Mouse (Mus musculus): ENCODE results near the gene Gm4353. TPM values are rescaled to one million over a fixed set of nuclear protein-coding genes. Genes with fewer than 3 reads are reported as not detected.
A peak's percentile ranks its signal among the peaks of the same experiment; 100 is the strongest.
"Not testable (repeated sequence)": the region's sequence is repeated elsewhere in the genome, so short reads cannot be mapped to it uniquely, and the experiment has no call there.

Gm4353 gene
- polyA plus RNA-seq (2015; fragmentation: Nextera tagmentation; extraction: Ambion mirVana) = 0.55 and 1.0 TPM in 2 replicates

- not testable (repeated sequence) for H3K9ac ChIP-seq (replicated peaks); H3K9me3 ChIP-seq; H3K36me3 ChIP-seq; ATAC-seq (replicated peaks); H3K4me3 ChIP-seq; H3K27ac ChIP-seq (replicated peaks); H3K4me1 ChIP-seq; H3K4me2 ChIP-seq (replicated peaks); H3K27me3 ChIP-seq
- 95% methylated on average over 11 of the region's 11 CpGs for WGBS
Observed at GRCm38 (mm10) chr7:116084366-116084765, at the start of gene Gm4353. TSS of gene Gm4353 (minus strand) at chr7:116084635.

- H3K4me2 ChIP-seq (replicated peaks) = no peak overlapping the region
- no peaks in the 10 kb centered on the region for H3K9me3 ChIP-seq
- ATAC-seq (replicated peaks) = peak; percentile 66
- peak overlapping the region; percentile 55 for H3K27ac ChIP-seq (replicated peaks)
- no peaks in the 10 kb centered on the region for H3K36me3 ChIP-seq
- no peaks in the 10 kb centered on the region for H3K27me3 ChIP-seq
- 5% methylated on average over 5 of the region's 5 CpGs for WGBS
- H3K4me3 ChIP-seq = no peak overlapping the region
- H3K9ac ChIP-seq (replicated peaks) = no peak overlapping the region
- H3K4me1 ChIP-seq = peaks cover 10% of the 10 kb centered on the region
Observed at GRCm38 (mm10) chr7:116132078-116132477, 47.6 kb upstream of the Gm4353 start.

- Histone ChIP-seq H3K27ac (replicated peaks) (peak overlapping the region; percentile 55), H3K9me3 (no peaks in the 10 kb centered on the region), H3K4me2 (replicated peaks) (no peak overlapping the region), H3K27me3 (no peaks in the 10 kb centered on the region), H3K36me3 (no peaks in the 10 kb centered on the region), H3K4me3 (no peak overlapping the region), H3K9ac (replicated peaks) (no peak overlapping the region), H3K4me1 (peaks cover 10% of the 10 kb centered on the region)
- ATAC-seq (replicated peaks) = no peak; the same call in 1 of the 2 replicates
- WGBS = 15% methylated on average over 4 of the region's 4 CpGs
Observed at GRCm38 (mm10) chr7:116131390-116131789, 47.0 kb upstream of the Gm4353 start.

- WGBS = 94% methylated on average over 10 of the region's 10 CpGs
- H3K36me3 ChIP-seq = no peaks in the 10 kb centered on the region
- no peak overlapping the region for H3K4me2 ChIP-seq (replicated peaks)
- no peaks in the 10 kb centered on the region for H3K27me3 ChIP-seq
- H3K9ac ChIP-seq (replicated peaks) = no peak overlapping the region
- no peak for ATAC-seq (replicated peaks)
- no peak overlapping the region for H3K4me3 ChIP-seq
- no peaks in the 10 kb centered on the region for H3K9me3 ChIP-seq
- H3K27ac ChIP-seq (replicated peaks) = no peak overlapping the region
- peaks cover 14% of the 10 kb centered on the region for H3K4me1 ChIP-seq
Observed at GRCm38 (mm10) chr7:116129374-116129773, 44.9 kb upstream of the Gm4353 start.

- no peak for ATAC-seq (replicated peaks)
- no peak overlapping the region for H3K4me3 ChIP-seq
Observed at GRCm38 (mm10) chr7:116128286-116128685, 43.9 kb upstream of the Gm4353 start.

GRCm38 (mm10) chr7:116127052-116127451 is 42.6 kb upstream of the Gm4353 start:
- no peaks in the 10 kb centered on the region for H3K9me3 ChIP-seq
- no peaks in the 10 kb centered on the region for H3K27me3 ChIP-seq
- H3K36me3 ChIP-seq = no peaks in the 10 kb centered on the region
- no peak overlapping the region for H3K27ac ChIP-seq (replicated peaks)
- no peak overlapping the region for H3K4me3 ChIP-seq
- H3K4me2 ChIP-seq (replicated peaks) = no peak overlapping the region
- ATAC-seq (replicated peaks) = no peak
- 82% methylated on average over 2 of the region's 2 CpGs for WGBS
- H3K4me1 ChIP-seq = peaks cover 32% of the 10 kb centered on the region
- H3K9ac ChIP-seq (replicated peaks) = no peak overlapping the region

More at GRCm38 (mm10) chr7:116128286-116128685, 43.9 kb upstream of the Gm4353 start:
- no peak overlapping the region for H3K27ac ChIP-seq (replicated peaks)
- WGBS = 95% methylated on average over 8 of the region's 8 CpGs
- no peak overlapping the region for H3K9ac ChIP-seq (replicated peaks)
- no peaks in the 10 kb centered on the region for H3K9me3 ChIP-seq
- no peak overlapping the region for H3K4me2 ChIP-seq (replicated peaks)
- peaks cover 20% of the 10 kb centered on the region for H3K4me1 ChIP-seq
- H3K36me3 ChIP-seq = no peaks in the 10 kb centered on the region
- no peaks in the 10 kb centered on the region for H3K27me3 ChIP-seq

GRCm38 (mm10) chr7:116125671-116126070 is 41.2 kb upstream of the Gm4353 start:
- 71% methylated on average over 7 of the region's 7 CpGs for WGBS
- no peak overlapping the region for H3K9ac ChIP-seq (replicated peaks)

GRCm38 (mm10) chr7:116124057-116124456 is 39.6 kb upstream of the Gm4353 start:
- no peak overlapping the region for H3K4me2 ChIP-seq (replicated peaks)
- 0 out of 2 replicates have a peak overlapping the region, but pooled peaks have one; percentile 41 for H3K27ac ChIP-seq (replicated peaks)
- no peaks in the 10 kb centered on the region for H3K27me3 ChIP-seq
- no peak overlapping the region for H3K4me3 ChIP-seq
- no peak for ATAC-seq (replicated peaks)
- H3K36me3 ChIP-seq = no peaks in the 10 kb centered on the region
- peaks cover 33% of the 10 kb centered on the region for H3K4me1 ChIP-seq
- 94% methylated on average over 12 of the region's 12 CpGs for WGBS
- no peak overlapping the region for H3K9ac ChIP-seq (replicated peaks)
- no peaks in the 10 kb centered on the region for H3K9me3 ChIP-seq

More at GRCm38 (mm10) chr7:116125671-116126070, 41.2 kb upstream of the Gm4353 start:
- H3K9me3 ChIP-seq = no peaks in the 10 kb centered on the region
- ATAC-seq (replicated peaks) = no peak
- no peaks in the 10 kb centered on the region for H3K27me3 ChIP-seq
- H3K4me3 ChIP-seq = no peak overlapping the region
- H3K27ac ChIP-seq (replicated peaks) = no peak overlapping the region
- no peak overlapping the region for H3K4me2 ChIP-seq (replicated peaks)
- H3K4me1 ChIP-seq = peaks cover 33% of the 10 kb centered on the region
- no peaks in the 10 kb centered on the region for H3K36me3 ChIP-seq

GRCm38 (mm10) chr7:116123597-116123985 is 39.2 kb upstream of the Gm4353 start:
- Histone ChIP-seq H3K9ac (replicated peaks) (no peak overlapping the region), H3K4me3 (no peak overlapping the region), H3K27ac (replicated peaks) (0 out of 2 replicates have a peak overlapping the region, but pooled peaks have one; percentile 41), H3K36me3 (no peaks in the 10 kb centered on the region), H3K27me3 (no peaks in the 10 kb centered on the region), H3K9me3 (no peaks in the 10 kb centered on the region), H3K4me2 (replicated peaks) (no peak overlapping the region), H3K4me1 (peaks cover 33% of the 10 kb centered on the region)
- ATAC-seq (replicated peaks) = no peak
- 76% methylated on average over 2 of the region's 2 CpGs for WGBS

- no peak overlapping the region for H3K4me2 ChIP-seq (replicated peaks)
- ATAC-seq (replicated peaks) = peak; percentile 69
- H3K9me3 ChIP-seq = no peaks in the 10 kb centered on the region
- H3K9ac ChIP-seq (replicated peaks) = no peak overlapping the region
- no peaks in the 10 kb centered on the region for H3K27me3 ChIP-seq
- peak overlapping the region; percentile 51 for H3K27ac ChIP-seq (replicated peaks)
- H3K4me1 ChIP-seq = peaks cover 33% of the 10 kb centered on the region
- H3K4me3 ChIP-seq = no peak overlapping the region
- 26% methylated on average over 13 of the region's 13 CpGs for WGBS
- H3K36me3 ChIP-seq = no peaks in the 10 kb centered on the region
Observed at GRCm38 (mm10) chr7:116122981-116123596, 38.7 kb upstream of the Gm4353 start.

GRCm38 (mm10) chr7:116121202-116121601 is 36.8 kb upstream of the Gm4353 start:
- Histone ChIP-seq H3K4me2 (replicated peaks) (no peak overlapping the region), H3K4me3 (no peak overlapping the region), H3K27ac (replicated peaks) (no peak overlapping the region), H3K4me1 (peaks cover 33% of the 10 kb centered on the region), H3K27me3 (no peaks in the 10 kb centered on the region), H3K9ac (replicated peaks) (no peak overlapping the region), H3K36me3 (no peaks in the 10 kb centered on the region), H3K9me3 (no peaks in the 10 kb centered on the region)
- ATAC-seq (replicated peaks) = no peak
- WGBS = 16% methylated on average over 11 of the region's 11 CpGs

- no peak overlapping the region for H3K27ac ChIP-seq (replicated peaks)
- H3K9me3 ChIP-seq = no peaks in the 10 kb centered on the region
- H3K27me3 ChIP-seq = no peaks in the 10 kb centered on the region
- H3K4me3 ChIP-seq = no peak overlapping the region
- no peak overlapping the region for H3K4me2 ChIP-seq (replicated peaks)
- no peak overlapping the region for H3K9ac ChIP-seq (replicated peaks)
- peaks cover 33% of the 10 kb centered on the region for H3K4me1 ChIP-seq
- WGBS = 52% methylated on average over 4 of the region's 4 CpGs
- no peak for ATAC-seq (replicated peaks)
- no peaks in the 10 kb centered on the region for H3K36me3 ChIP-seq
Observed at GRCm38 (mm10) chr7:116120737-116121136, 36.3 kb upstream of the Gm4353 start.

All from forebrain, embryonic 15.5 days (tissue).